Mouse (Mus musculus): Measurements from ENCODE around the gene Eef2kmt.

GRCm38 (mm10) chr16:5212150-5212549 is 43.6 kb downstream of the Eef2kmt start:
- TF ChIP-seq CTCF (IDR thresholded peaks at IDR 0.05; ENCODE audit: extremely low read depth, insufficient read length, insufficient replicate concordance, low read depth, low read length) = no peak
- no peak for TF ChIP-seq POLR2A (IDR thresholded peaks at IDR 0.05; ENCODE audit: low read depth, low read length)

All from small intestine, adult 2 months (tissue).